Mouse (Mus musculus) stomach, postnatal 0 days (tissue): ENCODE results near the gene Dct. TPM values are rescaled to one million over a fixed set of nuclear protein-coding genes. Genes with fewer than 3 reads are reported as not detected.

Experiments used
- ATAC-seq: fragments of 200-750 bp; cut with Nextera tagmentation; 2 replicates; pipeline ENCODE4 v1.8.0; 2017; ENCODE audit not compliant: low FRiP score, low TSS enrichment
- DNase-seq: peaks from one replicate; pipeline ENCODE4 v3.0.0-alpha.2; 2016; ENCODE audit warnings: low spot score
- H3K27ac ChIP-seq: fragments of 300-500 bp; sonication (generic); replicated peaks from 2 replicates; pipeline ENCODE4 v1.5.1; 2014; ENCODE audit warnings: mild to moderate bottlenecking, control low read depth
- H3K27me3 ChIP-seq: fragments of 300-500 bp; sonication (generic); 2 replicates; pipeline ENCODE4 v1.6.1; 2014; ENCODE audit warnings: low read length; ENCODE audit not compliant: control insufficient read depth, insufficient read depth
- H3K36me3 ChIP-seq: fragments of 300-500 bp; sonication (generic); 2 replicates; pipeline ENCODE4 v1.6.1; 2014; ENCODE audit warnings: low read length, mixed read lengths; ENCODE audit not compliant: control insufficient read depth, insufficient read depth
- H3K4me1 ChIP-seq: fragments of 300-500 bp; sonication (generic); replicated peaks from 2 replicates; pipeline ENCODE4 v1.6.1; 2014; ENCODE audit warnings: antibody characterized with exemption; ENCODE audit not compliant: control insufficient read depth, insufficient read depth
- H3K4me2 ChIP-seq: fragments of 300-500 bp; sonication (generic); replicated peaks from 2 replicates; pipeline ENCODE4 v1.6.1; 2014; ENCODE audit warnings: low read depth, mild to moderate bottlenecking, control low read depth, moderate library complexity
- H3K4me3 ChIP-seq: fragments of 300-500 bp; sonication (generic); 2 replicates; pipeline ENCODE4 v1.5.1; 2014; ENCODE audit warnings: low read depth, low read length, control low read depth
- H3K9ac ChIP-seq: fragments of 300-500 bp; sonication (generic); 2 replicates; pipeline ENCODE4 v1.6.1; 2014; ENCODE audit warnings: mild to moderate bottlenecking, low read length, control low read depth, mixed read lengths
- H3K9me3 ChIP-seq: fragments of 300-500 bp; sonication (generic); 2 replicates; pipeline ENCODE4 v1.6.1; 2016; ENCODE audit warnings: low read length; ENCODE audit not compliant: control insufficient read depth
- CTCF ChIP-seq: IDR thresholded peaks from 2 replicates; pipeline ENCODE4 v1.5.1; 2016; ENCODE audit warnings: antibody characterized with exemption, low read depth, mild to moderate bottlenecking, moderate library complexity
- EP300 ChIP-seq: optimal IDR thresholded peaks from 2 replicates; pipeline ENCODE3; 2016; ENCODE audit warnings: antibody characterized with exemption
- WGBS: fragments of 180-500 bp; shearing (Covaris S2); extraction: QIAGEN DNeasy Blood & Tissue Kit; methylation state at CpG from one replicate; pipeline ENCODE4 v1.1.7; 2014; 5-methylcytosine and 5-hydroxymethylcytosine counted together
- polyA plus RNA-seq: library from polyadenylated mRNA; unstranded; fragments of >200 nt; fragmentation: Nextera tagmentation; extraction: Ambion mirVana; gene quantifications from 2 replicates; pipeline ENCODE4 v1.2.1, GENCODE M21; 2015

Gene Dct
- polyA plus RNA-seq, 1 experiment from 2014 or later = 0.27 TPM

GRCm38 (mm10) chr14:118069439-118070079 is 17.5 kb upstream of the Dct start:
- ATAC-seq = no peak; the same call in 1 of the 2 replicates
- Histone ChIP-seq H3K4me3 (no peak overlapping the region), H3K9me3 (no peaks in the 10 kb centered on the region), H3K4me2 (no peak overlapping the region), H3K9ac (no peak overlapping the region), H3K4me1 (no peaks in the 10 kb centered on the region), H3K36me3 (no peaks in the 10 kb centered on the region), H3K27me3 (no peaks in the 10 kb centered on the region), H3K27ac (no peak overlapping the region)
- TF ChIP-seq CTCF (no peak), EP300 (no peak)
- WGBS = 56% methylated on average over 12 of the region's 12 CpGs
- DNase-seq = no peak

- Histone ChIP-seq H3K27me3 (no peaks in the 10 kb centered on the region), H3K27ac (no peak overlapping the region), H3K4me3 (no peak overlapping the region), H3K9ac (no peak overlapping the region), H3K4me1 (no peaks in the 10 kb centered on the region), H3K36me3 (no peaks in the 10 kb centered on the region), H3K9me3 (no peaks in the 10 kb centered on the region), H3K4me2 (no peak overlapping the region)
- DNase-seq (no peak), ATAC-seq (no peak)
- no peak for TF ChIP-seq CTCF
- no peak for TF ChIP-seq EP300
- 85% methylated on average over 7 of the region's 7 CpGs for WGBS
These were observed 9.9 kb upstream of the Dct start for GRCm38 (mm10) chr14:118061766-118062432.

- ATAC-seq = peak; percentile 91
- no peak overlapping the region for H3K4me3 ChIP-seq
- WGBS = 55% methylated on average over 4 of the region's 4 CpGs
- DNase-seq = peak; percentile 58
- no peak overlapping the region for H3K4me2 ChIP-seq
- no peaks in the 10 kb centered on the region for H3K36me3 ChIP-seq
- no peak overlapping the region for H3K9ac ChIP-seq
- TF ChIP-seq CTCF (no peak), EP300 (no peak)
- H3K27ac ChIP-seq = peak overlapping the region; percentile 49; the same call in 1 of the 2 replicates
- H3K27me3 ChIP-seq = no peaks in the 10 kb centered on the region
- H3K9me3 ChIP-seq = no peaks in the 10 kb centered on the region
- H3K4me1 ChIP-seq = no peaks in the 10 kb centered on the region
These were observed 6.5 kb upstream of the Dct start for GRCm38 (mm10) chr14:118058581-118058886.

- TF ChIP-seq CTCF = no peak
- TF ChIP-seq EP300 = no peak
- Histone ChIP-seq H3K36me3 (no peaks in the 10 kb centered on the region), H3K9me3 (no peaks in the 10 kb centered on the region), H3K4me3 (no peak overlapping the region), H3K27me3 (no peaks in the 10 kb centered on the region), H3K4me2 (no peak overlapping the region), H3K27ac (peak overlapping the region; percentile 49; the same call in 1 of the 2 replicates), H3K4me1 (no peaks in the 10 kb centered on the region), H3K9ac (no peak overlapping the region)
- WGBS = 68% methylated on average over 25 of the region's 25 CpGs
- peak; percentile 68 for DNase-seq
- ATAC-seq = peak; percentile 90
These were observed 5.9 kb upstream of the Dct start for GRCm38 (mm10) chr14:118057696-118058580.

GRCm38 (mm10) chr14:118052770-118053169 is 726 bp upstream of the Dct start:
- Histone ChIP-seq H3K4me1 (no peaks in the 10 kb centered on the region), H3K27ac (no peak overlapping the region), H3K9ac (no peak overlapping the region), H3K9me3 (no peaks in the 10 kb centered on the region), H3K4me3 (no peak overlapping the region), H3K4me2 (no peak overlapping the region), H3K27me3 (no peaks in the 10 kb centered on the region), H3K36me3 (no peaks in the 10 kb centered on the region)
- no peak for DNase-seq
- no peak for ATAC-seq
- TF ChIP-seq CTCF = no peak
- no peak for TF ChIP-seq EP300
- 76% methylated on average over 11 of the region's 11 CpGs for WGBS
